In genomic region chr12:84218289-84219120, GRCm38 (mm10) we compare ENCODE assay signal across 8 mouse cellular contexts. TPM values are rescaled to one million over a fixed set of nuclear protein-coding genes. Genes with fewer than 3 reads are reported as not detected.
DNase-seq lines count a peak whose midpoint lies in the region; ATAC-seq lines count a peak whose summit lies in the region.

Elmsan1 (minus strand) TSS chr12:84218881.

- DNase-seq in forebrain, embryonic 10.5 days (ENCODE audit: extremely low spot score, low spot score), result peak; percentile 73
- peak; percentile 80 to 92 for DNase-seq in kidney, postnatal 25 days
- DNase-seq in neural tube, embryonic 10.5 days (ENCODE audit: extremely low spot score, low spot score), result peak; percentile 78

- H3K4me2 ChIP-seq in heart, embryonic 16.5 days (ENCODE audit: low read depth, low read length), result peak within 1 kb of the TSS; percentile 90
- H3K4me2 ChIP-seq in liver, embryonic 15.5 days, result peak within 1 kb of the TSS; percentile 93
- H3K4me2 ChIP-seq in stomach, embryonic 16.5 days (ENCODE audit: low read depth, low read length), result peak within 1 kb of the TSS; percentile 81

- peaks cover 22% of the 10 kb centered on the region for H3K36me3 ChIP-seq in forebrain, embryonic 10.5 days (replicated peaks)
- H3K36me3 ChIP-seq in heart, embryonic 16.5 days (ENCODE audit: control insufficient read depth, insufficient read depth), result 0 out of 2 replicates have a peak, but pooled peaks cover 2% of the 10 kb centered on the region
- H3K36me3 ChIP-seq in liver, embryonic 15.5 days (replicated peaks), result peaks cover 21% of the 10 kb centered on the region; the same call in 1 of the 2 replicates
- H3K36me3 ChIP-seq in stomach, embryonic 16.5 days (ENCODE audit: control insufficient read depth, insufficient read depth, low read length), result no peaks in the 10 kb centered on the region

- peak within 1 kb of the TSS; percentile 85 for H3K27ac ChIP-seq in brown adipose tissue, adult 24 weeks (replicated peaks; ENCODE audit: low read depth, low read length)
- peak within 1 kb of the TSS; percentile 94 for H3K27ac ChIP-seq in forebrain, embryonic 10.5 days
- H3K27ac ChIP-seq in heart, embryonic 16.5 days (ENCODE audit: low read length), result peak within 1 kb of the TSS; percentile 94
- H3K27ac ChIP-seq in liver, embryonic 15.5 days (replicated peaks), result peak within 1 kb of the TSS; percentile 93
- peak within 1 kb of the TSS; percentile 98 for H3K27ac ChIP-seq in stomach, embryonic 16.5 days (ENCODE audit: low read length)

- ATAC-seq in CD4-positive, CD25-positive, alpha-beta regulatory T cell, adult 4 months, result peak; percentile 40
- ATAC-seq in heart, embryonic 16.5 days (replicated peaks; ENCODE audit: extremely low read depth, insufficient read depth, low FRiP score), result peak; percentile 90
- peak; percentile 90 for ATAC-seq in liver, embryonic 15.5 days (ENCODE audit: insufficient read depth)
- peak; percentile 90 for ATAC-seq in stomach, embryonic 16.5 days (ENCODE audit: insufficient read depth, low FRiP score)

- H3K9ac ChIP-seq in heart, embryonic 16.5 days (ENCODE audit: low read length), result peak within 1 kb of the TSS; percentile 98
- peak within 1 kb of the TSS; percentile 98 for H3K9ac ChIP-seq in liver, embryonic 15.5 days
- H3K9ac ChIP-seq in stomach, embryonic 16.5 days (ENCODE audit: low read length), result peak within 1 kb of the TSS; percentile 92

- H3K27me3 ChIP-seq in forebrain, embryonic 10.5 days (ENCODE audit: poor library complexity, severe bottlenecking), result peaks cover 40% of the 10 kb centered on the region
- H3K27me3 ChIP-seq in heart, embryonic 16.5 days (ENCODE audit: control insufficient read depth, insufficient read depth, low read length), result no peaks in the 10 kb centered on the region
- H3K27me3 ChIP-seq in liver, embryonic 15.5 days, result no peaks in the 10 kb centered on the region
- H3K27me3 ChIP-seq in stomach, embryonic 16.5 days (ENCODE audit: control insufficient read depth, insufficient read depth, low read length), result no peaks in the 10 kb centered on the region

- under 1% methylated on average over 82 of the region's 82 CpGs for WGBS in forebrain, embryonic 10.5 days
- under 1% methylated on average over 80 of the region's 82 CpGs for WGBS in heart, embryonic 16.5 days
- under 1% methylated on average over 82 of the region's 82 CpGs for whole genome bisulfite sequencing in liver, embryonic 15.5 days (ENCODE audit: insufficient replicate concordance)
- under 1% methylated on average over 82 of the region's 82 CpGs for WGBS in stomach, embryonic 16.5 days

- no peaks in the 10 kb centered on the region for H3K9me3 ChIP-seq in forebrain, embryonic 10.5 days
- no peaks in the 10 kb centered on the region for H3K9me3 ChIP-seq in heart, embryonic 16.5 days (replicated peaks; ENCODE audit: control insufficient read depth, low read length)
- no peaks in the 10 kb centered on the region for H3K9me3 ChIP-seq in liver, embryonic 15.5 days (replicated peaks)
- H3K9me3 ChIP-seq in stomach, embryonic 16.5 days (replicated peaks; ENCODE audit: control insufficient read depth, low read length), result no peaks in the 10 kb centered on the region

- H3K4me1 ChIP-seq in brown adipose tissue, adult 24 weeks (ENCODE audit: control insufficient read depth, insufficient read depth, insufficient read length, low read length), result peaks cover 31% of the 10 kb centered on the region
- H3K4me1 ChIP-seq in forebrain, embryonic 10.5 days, result peaks cover 87% of the 10 kb centered on the region
- H3K4me1 ChIP-seq in heart, embryonic 16.5 days (ENCODE audit: control insufficient read depth, insufficient read depth, low read length), result peaks cover 45% of the 10 kb centered on the region
- peaks cover 88% of the 10 kb centered on the region for H3K4me1 ChIP-seq in liver, embryonic 15.5 days (replicated peaks)
- peaks cover 39% of the 10 kb centered on the region for H3K4me1 ChIP-seq in stomach, embryonic 16.5 days (ENCODE audit: control insufficient read depth, insufficient read depth, low read length)

- H3K4me3 ChIP-seq in brown adipose tissue, adult 24 weeks (ENCODE audit: insufficient read depth, low read depth, low read length), result peak within 1 kb of the TSS; percentile 93
- H3K4me3 ChIP-seq in forebrain, embryonic 10.5 days, result peak within 1 kb of the TSS; percentile 96
- H3K4me3 ChIP-seq in heart, embryonic 16.5 days (ENCODE audit: low read length), result peak within 1 kb of the TSS; percentile 96
- peak within 1 kb of the TSS; percentile 96 for H3K4me3 ChIP-seq in liver, embryonic 15.5 days (replicated peaks)
- H3K4me3 ChIP-seq in stomach, embryonic 16.5 days (replicated peaks; ENCODE audit: low read length), result peak within 1 kb of the TSS; percentile 70

RNA-seq across cellular contexts. Expression of gene Elmsan1, which starts in this region (rescaled TPM):
- 1 to 10 TPM; 7.3 to 8.2 TPM for polyA plus RNA-seq in CD4-positive, CD25-positive, alpha-beta regulatory T cell, adult 4 months (2017; shearing (Covaris generic))
- 6.9 and 9.5 TPM in 2 replicates for polyA plus RNA-seq in brown adipose tissue, adult 24 weeks (2012; ENCODE audit: insufficient read depth, insufficient read length, missing spikeins)
- 7.0 and 8.7 TPM in 2 replicates for polyA plus RNA-seq in forebrain, embryonic 10.5 days (2016; fragmentation: Nextera tagmentation; extraction: Ambion mirVana)
- 7.1 and 7.5 TPM in 2 replicates for polyA plus RNA-seq in heart, embryonic 16.5 days (2015; fragmentation: Nextera tagmentation; extraction: Ambion mirVana)
- 7.7 and 8.7 TPM in 2 replicates for polyA plus RNA-seq in liver, embryonic 15.5 days (2015; fragmentation: Nextera tagmentation; extraction: Ambion mirVana)
- 8.7 and 9.4 TPM in 2 replicates for polyA plus RNA-seq in stomach, embryonic 16.5 days (2015; fragmentation: Nextera tagmentation; extraction: Ambion mirVana)

Comparison
In these comparisons a context has a peak if more than half of its experiments do, and no peak if none do; other contexts are left out.
1. Peak in every context shown above with its lines: DNase-seq, ATAC-seq, H3K4me3 ChIP-seq and H3K27ac ChIP-seq.
2. ATAC-seq: peak in every context shown above with its lines; median percentile 90 in heart, embryonic 16.5 days; 90 in liver, embryonic 15.5 days; 90 in stomach, embryonic 16.5 days; 40 in CD4-positive, CD25-positive, alpha-beta regulatory T cell, adult 4 months.